Mouse (Mus musculus): Measurements from ENCODE around the gene Klhl26.
A peak's percentile ranks its signal among the peaks of the same experiment; 100 is the strongest.

Klhl26 gene

DNA sequence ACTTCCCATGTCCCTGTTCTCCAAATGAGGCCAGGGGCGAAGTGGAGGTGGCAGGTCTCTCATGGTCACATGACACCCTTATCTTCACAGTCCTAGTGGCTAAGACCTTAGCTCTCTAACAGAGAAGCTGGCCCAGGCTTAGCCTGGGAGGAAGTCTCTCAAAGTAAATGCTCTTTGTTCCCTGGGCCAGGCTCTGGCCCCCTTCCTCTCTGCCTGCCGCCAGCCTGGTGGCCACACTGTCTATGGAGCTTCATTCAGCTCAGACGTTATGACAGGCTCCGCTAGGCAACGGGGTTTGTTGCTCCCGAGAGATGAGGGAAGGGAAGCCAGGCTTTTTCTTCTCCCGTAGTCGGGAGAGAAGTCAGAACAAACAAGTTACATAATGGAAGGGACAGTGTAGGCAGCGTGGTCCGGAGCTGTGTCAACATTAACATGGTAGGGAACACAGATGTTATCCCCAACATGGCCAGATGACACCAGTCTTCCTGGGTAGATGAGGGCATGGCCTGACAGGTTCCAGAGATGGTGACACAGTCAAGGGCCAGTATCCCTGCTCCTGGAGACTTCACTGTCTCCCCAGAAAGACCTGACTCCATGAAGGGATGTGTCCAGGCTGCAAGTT, 7.4 kb downstream of the Klhl26 start:
- DNase-seq, result no peak

DNA sequence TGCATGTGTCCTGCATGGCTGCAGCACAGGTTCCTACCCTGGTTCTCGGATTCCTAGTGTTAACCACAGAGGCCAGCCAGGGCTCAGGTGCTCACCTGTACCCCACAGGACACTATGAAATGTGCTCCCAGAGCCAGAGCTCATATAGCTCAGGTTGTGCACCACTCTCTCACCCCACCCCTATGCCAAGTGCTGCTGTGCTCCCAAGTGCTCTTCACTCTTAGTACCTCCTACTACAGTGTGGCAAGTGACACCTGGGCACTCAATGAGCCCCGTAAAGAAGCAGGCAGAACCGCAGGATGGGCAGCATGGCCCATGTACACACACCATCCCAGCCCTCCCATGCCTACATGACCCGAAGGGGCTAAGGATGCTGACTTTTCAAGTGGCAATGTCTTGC, 8.0 kb downstream of the Klhl26 start:
- no peak for DNase-seq

DNA sequence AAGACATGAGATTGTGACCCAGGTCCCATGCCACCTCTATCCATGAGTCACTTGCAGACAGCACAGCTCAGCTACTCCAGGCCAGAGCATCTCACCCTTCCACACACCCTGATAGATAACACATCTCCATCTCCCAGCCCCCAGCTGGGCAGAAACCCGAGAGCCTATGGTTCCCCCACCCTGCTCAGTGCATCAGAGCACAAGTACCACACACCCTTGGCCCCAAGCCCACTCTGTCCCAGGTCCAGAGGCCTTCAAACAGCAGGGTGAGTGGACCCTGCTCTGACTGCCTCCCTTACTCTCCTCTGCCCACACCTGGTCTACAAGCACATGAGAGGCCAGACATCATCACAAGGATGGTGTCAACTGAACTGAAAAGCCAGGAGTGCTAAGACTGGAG, 8.9 kb downstream of the Klhl26 start:
- DNase-seq, result no peak

DNA sequence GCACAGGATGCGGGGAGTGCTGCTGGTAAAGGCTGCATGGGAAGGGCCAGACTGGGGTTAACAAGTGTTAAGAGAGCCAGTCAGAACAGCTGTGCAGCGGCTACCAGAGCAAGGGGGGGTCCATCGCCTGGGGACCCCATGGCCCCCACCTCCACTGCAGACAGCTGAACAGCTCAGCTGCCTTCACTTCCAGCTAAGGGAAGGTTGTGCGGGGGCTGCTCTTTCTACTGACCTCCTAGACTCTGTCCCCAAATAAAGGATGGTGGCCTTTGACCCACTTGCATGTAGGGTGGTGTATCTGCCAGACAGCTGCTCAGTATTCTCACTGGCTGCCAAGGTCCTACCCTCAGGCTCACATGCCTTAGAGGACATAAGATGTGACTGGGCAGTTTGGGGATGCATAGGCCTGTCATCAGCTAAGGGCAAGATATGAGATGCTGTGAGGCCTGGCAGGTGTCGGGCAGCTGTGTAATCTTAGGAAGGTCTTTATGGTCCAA, 9.5 kb downstream of the Klhl26 start:
- no peak for DNase-seq

DNA sequence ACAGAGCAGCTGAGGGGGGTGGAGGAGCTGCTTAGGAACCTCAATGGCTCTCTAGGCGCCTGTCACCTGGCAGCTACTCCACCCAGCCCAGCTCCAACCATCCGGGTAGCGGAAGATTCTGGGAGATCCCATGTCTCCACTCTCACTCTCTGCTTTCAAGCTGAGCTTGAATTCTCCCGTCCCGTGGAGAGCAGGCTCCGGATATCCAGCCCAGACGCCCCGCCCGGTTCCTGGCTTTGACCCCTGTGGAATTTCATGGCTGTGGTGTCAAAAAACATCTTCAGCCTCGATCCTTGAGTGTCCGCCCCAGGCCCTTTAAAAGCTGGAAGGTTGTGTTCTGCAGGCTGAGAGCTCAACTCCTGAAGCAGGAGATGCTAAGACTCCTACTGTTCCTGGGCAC, 10.0 kb downstream of the Klhl26 start:
- DNase-seq, result no peak

DNA sequence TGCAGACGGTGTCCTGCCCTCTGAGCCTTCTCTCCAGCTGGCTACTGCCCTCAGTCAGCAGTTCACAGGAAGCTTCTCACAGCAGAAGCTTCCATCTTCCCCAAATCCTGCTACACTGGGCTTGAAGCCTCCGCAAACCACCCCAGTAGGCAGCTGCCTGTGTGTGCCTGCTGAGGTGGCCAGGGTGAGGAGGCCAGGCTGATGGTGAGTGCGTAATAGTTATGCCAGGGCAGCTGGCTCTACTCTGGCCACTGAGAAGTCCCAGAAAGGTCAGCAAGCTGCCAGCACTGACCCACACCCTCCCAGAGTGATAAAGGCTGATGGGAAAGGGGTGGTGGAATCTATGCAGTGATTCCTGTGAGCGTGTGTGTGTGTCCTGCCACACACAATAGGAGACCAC, 10.5 kb downstream of the Klhl26 start:
- no peak for DNase-seq

DNA sequence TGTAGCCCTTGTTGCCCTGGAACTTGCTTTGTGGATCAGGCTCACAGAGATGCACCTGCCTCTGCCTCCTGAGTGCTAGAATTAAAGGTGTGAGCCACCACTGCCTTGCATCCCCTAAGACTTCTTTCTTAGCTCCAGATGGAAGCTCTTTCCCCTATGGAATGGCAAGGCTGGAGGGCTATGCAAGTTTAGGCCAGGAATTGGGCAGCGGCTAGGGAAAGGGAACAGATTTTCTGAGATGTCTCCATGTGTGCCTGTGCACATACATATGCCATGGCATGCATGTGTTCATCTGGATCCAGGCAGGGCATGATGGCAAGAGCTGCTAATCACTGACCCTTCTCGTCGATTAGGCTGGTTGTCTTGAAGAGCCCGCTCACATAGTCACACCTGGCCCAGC, 11.1 kb downstream of the Klhl26 start:
- DNase-seq, result no peak

DNA sequence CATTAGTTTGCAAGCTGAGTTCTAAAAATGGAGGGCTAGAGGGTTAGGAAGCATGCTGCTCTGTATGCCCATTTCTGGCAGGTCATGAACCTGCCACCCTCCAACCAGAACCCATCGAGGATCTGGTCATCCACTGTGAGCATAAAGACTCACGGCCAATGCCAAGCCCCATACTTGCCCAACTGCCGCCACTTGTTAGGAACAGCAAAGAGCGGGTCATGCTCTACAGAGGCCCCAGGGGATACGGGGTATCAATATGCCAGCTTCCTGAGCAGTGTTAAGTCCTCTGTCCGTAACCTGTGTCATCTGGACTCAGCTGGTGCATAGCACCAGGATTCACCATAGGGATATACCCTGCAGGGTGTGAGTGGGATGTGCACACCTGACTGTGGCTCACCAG, 12.6 kb downstream of the Klhl26 start:
- no peak for DNase-seq

DNA sequence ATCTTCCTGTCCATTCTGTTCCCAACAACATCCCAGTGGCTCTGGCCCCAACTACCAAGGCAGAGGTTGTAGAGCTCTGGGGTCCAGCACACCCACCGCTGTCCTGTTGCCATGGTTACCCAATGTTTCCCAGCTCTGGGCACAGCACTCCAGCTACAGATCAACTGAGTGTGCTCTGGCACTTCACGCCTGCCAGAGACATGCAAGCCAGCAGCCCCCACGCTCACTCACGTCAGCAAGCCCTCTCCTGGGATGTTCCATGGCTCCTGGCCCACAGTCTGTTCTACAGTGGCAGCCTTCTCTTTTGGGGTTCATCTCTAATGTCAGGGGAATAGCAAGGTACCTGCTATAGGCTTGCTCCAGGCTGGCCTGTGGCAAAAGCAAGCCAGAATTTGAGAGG, 13.5 kb downstream of the Klhl26 start:
- no peak for DNase-seq

DNA sequence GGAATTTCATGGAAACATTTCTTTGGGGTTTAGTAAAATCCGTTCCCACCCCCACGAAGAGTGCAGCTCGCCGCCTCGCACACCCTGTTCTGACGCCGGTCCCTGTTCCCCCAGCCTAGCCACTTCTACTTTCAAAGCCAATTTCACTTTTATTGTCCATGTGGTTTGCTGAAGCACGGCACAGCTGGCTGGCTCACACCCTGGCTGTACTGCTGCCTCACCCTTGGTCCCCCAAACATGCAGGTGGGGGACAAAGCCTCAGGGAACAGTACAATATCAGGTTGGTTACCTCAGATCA, 14.3 kb downstream of the Klhl26 start:
- no peak for DNase-seq

DNA sequence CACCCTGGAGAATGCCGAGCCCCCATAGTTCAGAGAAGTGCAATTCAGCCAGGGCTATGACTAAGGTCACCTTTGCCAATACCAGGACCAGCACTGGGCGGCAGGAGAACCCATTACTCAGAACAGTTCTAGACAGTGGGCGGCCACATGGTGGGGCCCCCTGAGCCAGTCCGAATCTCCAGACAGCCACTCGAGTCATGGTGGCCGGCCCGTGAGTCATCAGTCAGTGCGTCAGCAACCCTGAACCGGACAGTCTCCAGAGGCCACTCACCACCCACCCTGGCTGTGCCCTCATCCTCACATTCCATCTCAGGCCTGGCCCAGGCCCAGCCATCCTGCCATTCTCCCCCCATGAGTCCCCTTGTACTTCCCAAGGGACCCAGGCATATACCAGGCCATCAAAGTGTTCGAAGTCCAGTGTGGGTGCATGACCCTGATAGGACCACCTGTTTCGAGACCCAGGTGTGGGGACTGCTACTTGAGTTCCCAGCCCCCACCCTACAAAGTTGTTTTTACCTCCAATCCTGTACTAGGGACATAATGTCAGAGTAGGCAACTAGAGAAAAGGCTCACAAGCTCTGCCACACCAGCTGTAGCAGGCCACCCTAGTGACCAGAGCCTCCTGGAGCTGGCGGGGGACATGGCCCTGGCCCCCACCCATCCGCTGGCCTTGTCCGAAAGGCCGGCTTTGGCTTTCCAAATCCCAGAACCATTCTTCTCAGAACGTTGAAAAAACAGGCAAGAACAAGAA, 14.8 kb downstream of the Klhl26 start:
- no peak for DNase-seq

DNA sequence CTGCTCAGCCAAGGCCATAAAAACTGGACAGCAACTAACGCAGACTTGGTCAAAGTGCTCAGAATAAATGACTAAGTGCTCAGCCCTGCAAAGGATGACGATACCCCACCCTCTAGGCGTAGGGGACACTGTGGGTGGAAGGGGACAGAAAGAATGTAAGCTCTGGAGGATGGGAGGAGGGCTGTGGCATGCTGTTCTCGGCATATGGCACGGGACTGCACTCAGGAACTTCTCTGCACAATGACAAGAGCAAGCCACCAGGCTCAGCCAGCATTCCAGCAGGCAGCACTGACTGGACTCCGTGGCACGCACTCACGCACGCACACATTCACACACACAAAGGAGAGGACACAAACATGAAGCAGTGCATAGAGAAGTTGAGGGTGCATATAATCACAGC, 16.2 kb downstream of the Klhl26 start:
- DNase-seq, result peak; percentile 55 to 63

DNA sequence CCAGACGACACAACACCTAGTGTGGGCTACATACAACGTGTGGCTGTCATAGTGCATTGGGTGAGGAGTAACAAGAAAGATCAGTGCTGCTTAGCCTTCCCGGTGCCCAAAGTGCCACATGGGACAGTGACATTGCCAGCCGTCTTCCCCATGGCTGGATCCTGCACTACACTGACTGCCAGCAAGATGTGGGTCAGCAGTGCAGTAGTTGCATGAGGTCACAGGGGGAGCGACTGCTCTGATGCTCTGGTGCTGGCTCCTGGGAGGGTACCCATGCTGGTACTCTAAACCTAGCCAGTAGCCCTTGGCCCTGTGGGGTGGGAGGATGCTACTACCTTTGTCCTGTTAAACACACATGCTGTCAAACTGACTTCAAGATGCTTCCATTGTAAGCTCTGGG, 16.6 kb downstream of the Klhl26 start:
- DNase-seq, result no peak

DNA sequence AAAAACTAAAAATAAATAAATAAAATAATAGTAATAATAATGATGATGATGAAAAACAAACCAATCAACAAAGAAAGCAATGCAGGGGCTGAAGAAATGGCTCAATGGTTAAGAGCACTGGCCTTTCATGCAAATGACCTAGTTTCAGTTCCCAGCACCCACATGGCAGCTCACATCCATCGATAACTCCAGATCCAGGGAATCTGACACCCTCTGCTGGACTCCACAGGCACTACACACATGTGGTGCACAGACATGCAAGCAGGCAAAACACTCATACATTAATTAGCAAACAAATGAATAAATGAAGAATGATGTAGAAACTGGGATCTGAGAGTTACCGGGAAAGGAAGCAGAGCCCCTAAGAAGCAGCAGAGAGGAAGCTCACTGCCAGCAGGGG, 17.1 kb downstream of the Klhl26 start:
- DNase-seq, result no peak

DNA sequence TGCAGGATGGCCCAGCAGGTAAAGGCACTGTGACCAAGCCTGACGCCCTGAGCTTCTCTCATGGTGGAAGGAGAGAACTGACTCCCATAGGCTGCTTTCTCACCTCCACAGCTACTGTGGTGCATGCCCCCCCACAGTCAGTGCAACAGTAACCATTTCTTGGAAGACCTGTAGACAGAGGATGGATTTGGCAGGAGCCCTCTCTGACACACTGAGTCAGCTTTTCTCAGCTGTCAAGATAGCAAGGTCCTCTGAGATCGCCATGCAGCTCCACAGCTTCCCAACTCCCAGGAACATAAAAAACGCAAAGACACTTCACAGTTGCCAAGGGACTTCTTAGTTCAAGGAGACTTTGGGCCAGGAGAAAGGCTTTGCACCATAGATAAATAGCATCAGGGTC, 18.3 kb downstream of the Klhl26 start:
- no peak for DNase-seq

DNA sequence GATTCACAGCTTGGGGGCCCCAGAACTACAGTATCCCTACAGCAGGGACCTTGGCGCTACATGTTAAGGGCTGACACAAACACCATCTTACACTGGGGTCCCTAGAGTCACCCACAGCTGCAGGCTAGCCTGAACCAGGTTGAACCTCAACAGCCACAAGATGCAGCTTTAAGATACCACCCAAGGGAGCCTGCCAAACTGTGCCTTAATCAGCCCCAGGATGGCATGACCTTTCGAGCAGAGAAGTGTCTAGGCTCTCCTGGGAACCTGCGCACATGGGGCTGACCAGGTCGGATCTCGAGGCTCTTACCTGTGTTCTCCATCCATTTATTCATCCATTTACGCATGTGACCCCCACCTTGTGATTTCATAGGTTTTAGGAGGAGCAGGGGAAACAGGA, 18.9 kb downstream of the Klhl26 start:
- DNase-seq, result no peak

DNA sequence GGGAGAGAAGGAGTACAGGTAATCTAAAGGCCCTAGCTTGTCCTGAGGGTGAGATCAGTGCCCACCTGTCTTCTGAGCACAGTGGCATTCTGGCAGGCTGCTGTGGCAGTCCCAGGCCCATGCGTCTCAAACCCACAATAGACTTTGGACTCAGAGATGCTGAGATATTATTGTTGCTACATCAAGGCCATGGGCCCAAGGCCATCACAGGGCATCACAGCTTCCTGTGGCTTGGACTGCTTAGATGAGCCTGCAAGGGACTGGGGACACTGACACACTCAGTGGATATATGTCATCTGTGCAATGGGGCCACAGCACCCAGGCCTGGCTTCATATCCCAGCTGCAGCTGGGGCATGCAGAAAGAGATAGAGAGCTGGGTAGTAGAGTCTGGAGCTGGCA, 19.8 kb downstream of the Klhl26 start:
- no peak for DNase-seq

DNA sequence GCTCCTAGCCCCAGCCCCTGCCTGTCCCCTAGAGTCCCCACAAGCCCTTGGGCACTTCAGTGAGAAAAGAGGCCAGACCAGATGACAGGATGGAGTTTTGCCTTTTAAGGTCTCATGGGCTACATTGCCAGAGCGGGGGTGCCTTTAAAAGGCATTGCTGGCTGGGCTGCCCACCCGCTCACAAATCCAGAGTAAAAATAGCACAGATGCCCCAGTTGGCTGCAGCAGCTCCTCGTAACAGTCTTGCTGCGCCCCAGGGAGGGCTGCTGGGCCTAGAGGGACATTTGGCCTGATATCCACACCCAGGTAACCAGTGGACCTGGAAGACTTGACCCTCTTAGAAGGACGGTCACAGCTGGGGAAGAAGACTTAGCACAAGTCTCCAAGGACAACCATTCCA, 22.9 kb downstream of the Klhl26 start:
- DNase-seq, result no peak

DNA sequence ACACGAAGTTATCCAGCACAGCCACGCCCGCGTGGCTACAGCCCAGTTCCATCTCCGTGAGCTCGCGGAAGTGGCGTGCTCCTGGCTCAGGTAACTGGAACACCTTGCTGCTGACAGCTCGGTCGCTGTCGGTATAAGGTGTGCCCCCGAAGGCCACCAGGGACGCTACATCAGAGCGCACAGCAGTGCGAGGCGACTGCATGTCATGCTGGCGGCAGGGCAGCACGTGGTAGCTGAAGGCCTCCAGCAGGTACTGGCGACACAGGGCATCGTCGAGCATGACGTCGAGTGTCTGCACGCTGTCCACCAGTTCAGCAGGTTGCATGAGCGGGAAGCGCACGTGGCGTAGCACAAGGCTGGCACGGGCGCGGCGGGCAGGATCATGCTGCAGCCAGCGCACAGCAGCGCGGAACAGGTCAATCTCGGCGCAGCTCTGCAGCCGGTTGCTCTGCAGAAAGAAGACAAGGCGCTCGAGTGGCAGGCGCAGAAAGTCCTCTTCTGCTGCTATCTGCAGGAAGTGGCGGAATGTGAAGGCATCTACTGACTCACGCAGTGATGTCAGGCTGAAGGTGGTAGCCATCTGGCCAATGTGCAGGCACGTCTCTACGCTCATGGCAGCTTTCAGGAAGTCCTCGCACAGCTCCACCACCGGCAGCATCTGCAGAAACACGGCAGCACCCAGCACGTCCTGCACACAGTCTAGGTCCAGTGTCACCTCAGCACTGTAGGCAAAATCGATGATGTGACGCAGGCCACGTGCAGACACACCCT, 24.4 kb downstream of the Klhl26 start:
- DNase-seq, result no peak

DNA sequence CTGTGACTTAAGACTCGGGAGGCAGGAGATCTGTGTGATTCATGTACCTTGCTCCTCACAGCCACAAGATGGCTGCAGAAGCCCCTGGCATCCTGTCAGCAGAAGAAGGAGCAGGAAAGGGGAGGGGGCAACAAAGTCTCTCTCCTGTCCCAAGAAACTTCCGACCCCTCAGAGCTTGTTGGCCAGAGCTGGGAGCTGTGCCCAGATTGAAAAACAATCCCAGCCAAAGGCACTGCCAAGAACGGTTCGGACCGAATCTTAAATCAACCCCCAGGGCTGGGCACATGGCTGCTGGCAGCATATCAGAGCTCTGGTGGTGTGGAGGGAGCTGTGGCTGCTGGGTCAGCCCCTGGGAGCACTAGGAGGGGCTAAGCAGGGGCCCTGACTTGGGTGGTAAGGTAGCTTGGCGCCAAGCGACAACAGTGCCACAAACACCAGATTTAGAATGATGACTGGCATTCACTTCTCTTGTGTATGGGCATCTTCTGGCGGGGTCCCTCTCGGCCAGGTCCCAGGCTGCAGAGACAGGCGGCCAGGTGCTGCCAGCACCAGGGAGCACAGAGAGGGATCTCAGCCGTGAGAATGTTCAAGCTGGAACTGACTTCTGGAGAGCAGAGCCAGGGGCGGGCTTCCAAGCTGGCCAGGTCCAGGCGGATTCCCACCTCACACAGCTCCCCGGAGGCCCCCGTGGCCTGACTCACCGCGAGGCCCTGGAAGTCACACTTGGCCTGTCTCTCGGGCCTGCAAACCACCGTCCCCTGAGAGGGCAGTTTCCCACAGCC, 28.9 kb downstream of the Klhl26 start:
- DNase-seq, result peak in 1 of 2 experiments; percentile 43

DNA sequence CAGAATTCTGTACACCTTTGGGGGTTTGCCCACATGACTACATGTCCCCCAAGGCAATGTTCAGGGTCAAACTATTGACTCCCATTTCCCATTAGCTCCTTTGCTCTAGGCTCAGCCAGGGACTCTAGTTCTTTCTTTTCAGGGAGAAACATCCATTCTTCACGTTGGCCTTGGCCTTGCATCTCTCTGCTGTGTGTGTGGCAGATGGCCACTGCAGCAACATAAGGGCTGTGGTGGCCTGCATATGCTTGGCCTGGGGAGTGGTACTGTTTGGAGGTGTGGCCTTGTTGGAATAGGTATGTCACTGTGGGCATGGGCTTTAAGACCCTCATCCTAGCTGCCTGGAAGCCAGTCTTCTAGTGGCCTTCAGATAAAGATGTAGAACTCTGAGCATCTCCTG, 30.8 kb downstream of the Klhl26 start:
- no peak for DNase-seq

DNA sequence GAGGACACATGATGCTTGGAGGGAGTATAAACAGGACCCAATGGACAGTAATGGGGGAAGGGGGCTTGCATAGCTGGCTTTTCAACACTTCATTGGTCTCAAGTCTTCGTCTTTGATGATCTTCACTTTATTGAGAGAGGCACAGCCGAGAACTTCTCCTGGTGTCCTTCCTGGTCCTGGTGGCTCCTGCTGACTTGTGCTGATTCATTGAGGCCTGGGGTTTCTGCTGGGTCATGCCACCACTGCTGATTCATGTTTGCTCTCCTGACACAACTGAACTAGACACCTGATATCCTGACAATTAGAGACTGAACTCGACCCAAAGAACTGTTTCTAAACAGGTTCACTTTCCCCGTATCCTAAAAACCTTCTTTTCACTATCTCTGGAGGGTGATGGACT, 33.4 kb downstream of the Klhl26 start:
- DNase-seq, result no peak

DNA sequence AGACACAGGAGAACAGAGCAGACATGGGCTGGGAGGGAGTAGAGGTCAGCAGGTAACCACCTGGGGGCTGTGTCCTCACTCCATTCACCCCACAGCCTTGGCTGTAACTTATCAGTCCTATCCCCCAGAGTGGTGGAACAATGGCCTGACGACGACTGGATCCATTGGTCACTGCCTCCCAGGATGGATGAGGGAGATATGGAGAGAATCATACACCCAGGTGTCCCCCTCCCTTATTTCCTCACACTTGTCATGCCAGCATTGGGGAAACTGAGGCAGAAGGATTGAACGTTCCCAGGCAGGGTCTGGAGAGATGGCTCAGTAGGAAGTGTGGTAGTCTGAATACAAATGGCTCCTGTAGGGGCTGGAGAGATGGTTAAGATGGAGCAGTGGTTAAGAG, 35.2 kb downstream of the Klhl26 start:
- no peak for DNase-seq

Measured in cerebellum, postnatal 36 days (tissue).